Mouse (Mus musculus) cerebellum, postnatal 4 days (tissue): ENCODE results near the gene Fam192a.

Experiments
- DNase-seq, 2 experiments: peaks; one replicate each; pipeline ENCODE4 v3.0.0; 2022; ENCODE audit warnings: low spot score in 2 of 2, mixed read lengths in 1 of 2

Gene Fam192a

DNA sequence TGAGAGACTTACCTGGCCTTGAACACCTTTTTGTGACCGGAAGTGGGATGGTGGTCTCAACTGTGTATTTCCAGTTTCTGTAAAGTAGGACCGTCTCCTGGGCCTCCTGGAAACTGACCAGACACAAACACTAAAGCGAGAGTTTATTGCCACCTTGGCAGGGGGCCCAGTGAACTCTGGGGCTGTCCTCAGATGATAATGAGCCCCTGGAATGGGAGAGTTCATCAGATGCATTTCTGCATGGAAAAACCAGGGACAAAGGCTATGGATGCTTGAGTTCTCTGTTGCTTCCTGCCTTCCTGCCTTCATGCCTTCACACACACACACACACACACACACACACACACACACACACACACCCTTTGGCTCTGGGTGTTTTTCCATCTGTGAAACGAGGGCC, 67.2 kb downstream of the Fam192a start:
- DNase-seq: no peak

DNA sequence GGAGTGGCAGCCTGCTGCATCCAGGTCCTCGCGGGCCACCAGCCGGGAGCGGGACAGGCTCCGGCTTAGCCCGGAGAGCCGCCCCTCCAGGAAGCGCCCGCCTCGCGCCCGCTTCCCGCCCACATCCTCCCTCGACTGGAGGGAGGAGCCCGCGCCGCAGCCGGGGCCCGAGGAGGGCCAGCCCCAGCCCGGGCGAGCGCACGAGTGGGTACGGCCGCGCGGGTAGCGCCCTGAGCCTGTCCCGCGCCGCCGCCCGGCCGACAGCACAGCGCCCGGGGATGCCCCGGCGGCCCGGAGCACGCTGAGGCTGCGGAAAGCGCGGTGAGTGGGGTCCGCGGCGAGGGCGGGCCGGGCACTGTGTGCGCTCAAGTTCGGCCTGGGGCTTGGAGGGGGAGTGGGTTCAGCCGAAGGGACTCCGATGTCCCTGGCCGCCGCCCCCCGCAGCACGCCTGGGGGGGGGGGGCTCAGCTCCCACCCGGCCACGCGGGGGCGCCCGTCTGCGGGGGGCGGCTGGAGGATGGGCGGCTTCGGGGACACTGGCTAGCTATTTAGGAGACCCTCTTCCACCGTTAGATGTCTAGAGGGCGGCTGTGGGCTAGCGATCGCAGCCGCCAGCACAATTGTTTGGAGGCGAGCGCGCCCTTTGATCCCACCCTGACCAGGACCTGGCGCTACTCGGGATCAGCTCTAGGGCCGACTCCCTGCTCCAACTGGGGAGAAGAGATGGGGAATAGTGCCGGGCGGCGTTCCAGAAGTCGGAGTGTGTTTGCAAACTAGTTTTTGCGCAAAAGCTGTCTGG, 68.7 kb downstream of the Fam192a start, which contains the start of gene Cpne2:
TSS of gene Cpne2 (plus strand) at position 118 of the 799 bp plus-strand sequence.
- DNase-seq: peak in 1 of 2 experiments; percentile 46

DNA sequence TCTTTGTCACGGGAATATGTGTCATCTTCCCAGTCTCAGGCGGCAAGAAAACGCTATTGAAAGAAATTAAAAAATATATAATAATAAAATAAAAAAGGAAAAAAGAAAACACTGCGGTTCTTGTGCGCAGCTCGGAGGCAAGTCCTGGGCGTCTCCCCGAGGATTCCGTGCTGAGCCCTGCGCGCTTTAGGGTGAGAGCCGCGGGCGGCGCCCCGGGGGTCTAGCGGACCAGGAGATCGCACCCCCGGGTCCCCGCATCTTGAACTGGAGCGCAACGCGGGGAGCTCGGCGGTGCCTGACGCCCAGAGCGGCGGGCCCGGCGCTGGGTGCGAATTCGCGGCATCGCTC, 69.3 kb downstream of the Fam192a start:
- DNase-seq: no peak

DNA sequence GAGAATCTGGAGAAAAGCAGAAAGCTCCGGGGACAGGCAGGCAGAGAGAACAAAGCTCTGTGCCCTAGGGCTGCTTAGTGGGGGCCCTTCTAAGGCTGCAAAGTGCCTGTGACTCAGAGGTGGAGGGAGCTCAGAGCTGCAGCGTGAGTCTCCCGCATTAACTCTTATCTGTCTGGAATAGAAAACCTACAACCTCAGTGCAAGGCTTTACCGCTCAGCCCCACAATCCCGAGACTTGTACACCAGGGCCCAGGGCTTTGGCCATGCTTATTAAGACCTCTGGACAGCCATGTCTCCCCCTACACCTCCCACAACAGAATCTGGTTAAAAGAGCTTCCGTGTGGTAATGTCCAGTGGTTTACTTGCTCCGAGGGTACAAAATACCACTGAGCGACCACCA, 69.8 kb downstream of the Fam192a start:
- DNase-seq: no peak

DNA sequence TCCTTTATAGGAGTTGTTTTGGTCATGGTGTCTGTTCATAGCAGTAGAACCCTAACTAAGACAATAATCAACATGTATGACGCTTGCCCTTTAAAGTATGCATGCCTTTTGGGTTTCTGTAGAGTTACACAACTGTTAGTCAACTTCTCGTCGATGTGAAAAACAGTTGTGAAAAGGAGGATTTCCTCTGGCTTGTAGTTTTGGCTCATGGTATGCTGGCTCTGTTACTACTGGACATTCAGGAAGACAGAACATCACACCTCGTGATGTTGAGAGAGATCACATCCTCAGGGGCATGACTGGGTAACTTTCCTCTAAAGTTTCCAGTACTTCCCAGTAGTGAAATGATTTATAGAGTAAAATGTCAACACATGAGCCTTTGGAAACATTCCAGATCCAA, 71.2 kb downstream of the Fam192a start:
- DNase-seq: no peak

DNA sequence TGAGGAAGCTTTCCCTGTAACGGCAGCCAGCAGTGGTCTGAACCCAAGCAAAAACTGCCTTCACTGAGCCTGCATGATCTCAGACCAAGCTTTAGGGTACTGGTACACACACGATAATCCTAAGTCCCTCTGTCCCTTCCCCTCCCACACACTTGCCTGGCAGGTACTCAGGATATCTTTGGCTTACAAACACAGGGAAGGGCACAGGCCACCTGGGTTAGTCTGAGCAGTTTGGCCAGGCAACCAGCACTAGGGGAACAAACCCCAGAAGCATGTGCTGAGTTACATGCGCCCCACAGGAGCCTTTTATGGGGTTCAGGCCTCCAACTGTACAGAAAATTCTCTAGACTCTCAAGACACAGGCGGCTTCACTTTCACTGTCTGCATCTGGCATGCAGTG, 71.9 kb downstream of the Fam192a start:
- no peak for DNase-seq

DNA sequence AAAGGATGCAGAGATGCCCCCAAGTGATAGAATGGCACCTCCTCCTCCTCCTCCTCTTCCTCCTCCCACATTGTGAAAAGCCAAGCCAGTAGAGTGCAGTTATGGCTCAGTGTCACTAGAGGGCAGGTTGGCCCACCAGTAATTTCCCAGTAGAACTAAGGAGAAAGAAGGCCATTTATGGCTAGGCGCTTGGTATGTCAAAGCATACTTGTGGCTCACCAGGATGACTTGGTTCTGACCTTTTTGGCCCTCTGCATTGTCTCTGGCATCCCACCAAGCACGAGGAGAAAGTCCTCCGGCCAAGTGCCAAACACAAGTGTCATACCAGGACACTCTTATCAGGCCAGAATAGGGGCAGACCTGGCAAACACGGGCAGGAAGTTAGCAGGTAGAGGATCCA, 73.6 kb downstream of the Fam192a start:
- peak in 1 of 2 experiments; percentile 67 for DNase-seq

DNA sequence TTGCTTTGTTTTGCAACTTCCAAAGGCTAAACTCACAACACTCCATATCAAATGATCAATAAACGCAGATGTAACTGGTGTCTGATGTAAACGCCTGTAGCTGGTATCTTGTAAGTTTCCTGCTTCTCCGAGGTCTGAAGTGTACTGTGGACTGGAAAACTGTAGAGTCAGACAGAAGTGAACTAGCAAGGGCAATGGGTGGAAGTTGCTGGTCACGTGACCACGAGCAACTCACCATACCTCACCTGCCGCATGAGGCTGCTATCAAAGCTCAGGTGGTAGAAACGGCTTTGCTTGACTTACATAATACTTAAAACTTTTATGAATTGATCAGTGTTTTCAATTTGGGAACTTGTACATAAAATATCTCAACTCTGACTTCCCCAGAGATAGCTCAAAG, 74.6 kb downstream of the Fam192a start:
- DNase-seq: no peak

DNA sequence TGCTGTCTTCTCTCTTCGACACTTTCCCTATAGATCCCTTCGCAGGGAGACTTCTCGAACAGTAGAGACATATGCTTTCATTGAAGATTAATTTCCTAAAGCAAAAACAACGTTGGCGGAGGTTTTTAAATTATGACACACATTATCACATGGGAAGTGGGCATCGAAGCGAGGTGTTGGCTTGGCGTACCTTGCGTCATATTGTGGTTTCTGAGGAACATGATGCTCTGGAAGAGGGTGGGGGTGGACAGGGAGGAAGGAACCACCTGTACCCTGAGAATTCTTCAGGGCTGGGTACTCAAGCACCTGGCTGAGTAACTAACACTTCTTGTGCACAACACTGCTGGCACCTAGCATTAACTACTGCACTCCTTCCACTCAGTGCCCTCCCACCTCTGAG, 77.2 kb downstream of the Fam192a start:
- DNase-seq: no peak
